17 mouse cellular contexts compared by ENCODE assay signal in the genomic region with DNA sequence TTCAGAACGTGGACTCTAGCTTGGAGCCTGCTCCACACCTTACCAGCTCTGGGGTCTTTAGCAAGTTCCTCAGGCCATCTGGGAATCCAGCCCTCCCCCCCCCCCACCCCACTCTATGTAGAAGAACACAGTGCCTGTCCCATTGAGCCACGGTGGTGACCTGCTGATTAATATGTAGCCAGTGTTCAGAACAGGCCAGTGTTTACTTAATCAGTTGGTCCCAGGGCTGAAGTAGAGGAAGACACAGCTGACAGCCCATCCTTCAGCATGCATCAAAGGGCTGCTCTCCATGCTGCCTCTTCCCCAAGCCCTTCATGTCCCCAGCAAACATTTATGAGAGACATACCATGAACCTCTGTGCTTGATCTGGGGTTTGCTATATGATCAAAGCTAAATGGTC. TPM values are rescaled to one million over a fixed set of nuclear protein-coding genes. Genes with fewer than 3 reads are reported as not detected.
DNase-seq lines count a peak whose midpoint lies in the region; ATAC-seq and TF ChIP-seq lines count a peak whose summit lies in the region.
"Had no signal": no experiment of that assay in that cellular context is flagged by ENCODE, and none has a peak within 500 bp of the region (broad histone marks: within the 10 kb centered on the region; RNA-seq: fewer than 3 reads in every experiment).

No protein-coding gene starts in this region.

- no peaks in the 10 kb centered on the region for H3K27me3 ChIP-seq in kidney, adult 2 months (replicated peaks; ENCODE audit: control insufficient read depth, insufficient read depth, low read length)
- H3K27me3 ChIP-seq in lung, embryonic 16.5 days (ENCODE audit: control insufficient read depth, insufficient read depth, low read depth, low read length): no peaks in the 10 kb centered on the region
- no peaks in the 10 kb centered on the region for H3K27me3 ChIP-seq in lung, postnatal 0 days (replicated peaks; ENCODE audit: insufficient read depth, low read length)
- peaks cover 11% of the 10 kb centered on the region; the same call in 1 of the 2 replicates for H3K27me3 ChIP-seq in liver, embryonic 13.5 days

- no peak for TF ChIP-seq EP300 in lung, postnatal 0 days (IDR thresholded peaks at IDR 0.05)

- H3K9me3 ChIP-seq in lung, embryonic 16.5 days (ENCODE audit: control insufficient read depth, low read length): no peaks in the 10 kb centered on the region; the same call in 1 of the 2 replicates
- H3K9me3 ChIP-seq in lung, postnatal 0 days (ENCODE audit: low read length): no peaks in the 10 kb centered on the region
- H3K9me3 ChIP-seq in liver, embryonic 13.5 days (replicated peaks): no peaks in the 10 kb centered on the region
- H3K9me3 ChIP-seq: forebrain, embryonic 12.5 days had no signal

- no peak overlapping the region for H3K4me3 ChIP-seq in kidney, adult 2 months (ENCODE audit: insufficient read depth, low read depth, low read length)
- no peak overlapping the region for H3K4me3 ChIP-seq in lung, embryonic 16.5 days (ENCODE audit: low read length)
- no peak overlapping the region for H3K4me3 ChIP-seq in lung, postnatal 0 days (ENCODE audit: low read depth, low read length)
- H3K4me3 ChIP-seq in liver, embryonic 13.5 days (replicated peaks): no peak overlapping the region
- H3K4me3 ChIP-seq: forebrain, embryonic 12.5 days had no signal

- H3K36me3 ChIP-seq in kidney, adult 2 months (ENCODE audit: control insufficient read depth, insufficient read depth, low read length): no peaks in the 10 kb centered on the region
- H3K36me3 ChIP-seq in lung, embryonic 16.5 days (ENCODE audit: control insufficient read depth, insufficient read depth, low read length): no peaks in the 10 kb centered on the region
- H3K36me3 ChIP-seq in lung, postnatal 0 days (ENCODE audit: insufficient read depth, low read length): no peaks in the 10 kb centered on the region
- H3K36me3 ChIP-seq in liver, embryonic 13.5 days: no peaks in the 10 kb centered on the region
- H3K36me3 ChIP-seq: forebrain, embryonic 12.5 days had no signal

- DNase-seq in kidney, adult 2 months: peak; percentile 25
- DNase-seq in kidney, adult 8-10 months: no peak
- DNase-seq in lung, postnatal 0 days (ENCODE audit: low spot score): no peak
- DNase-seq in liver, embryonic 13.5 days: no peak
- DNase-seq in yolk sac, embryonic 10.5 days (ENCODE audit: low spot score): peak; percentile 52
- no peak for DNase-seq in layer of hippocampus, adult 9-11 months
- no peak for DNase-seq in right cerebral cortex, postnatal 14 days
- DNase-seq: cerebellum, postnatal 25 days; heart, adult 11 months; layer of hippocampus, postnatal 36 days; left cerebral cortex, postnatal 4 days; midbrain, embryonic 14.5 days; right cerebral cortex, postnatal 25 days; thymus, postnatal 25 days had no signal

- no peak overlapping the region for H3K4me2 ChIP-seq in lung, embryonic 16.5 days (ENCODE audit: low read depth, low read length)
- no peak overlapping the region for H3K4me2 ChIP-seq in lung, postnatal 0 days (replicated peaks; ENCODE audit: low read depth, low read length)
- no peak overlapping the region for H3K4me2 ChIP-seq in liver, embryonic 13.5 days
- H3K4me2 ChIP-seq: forebrain, embryonic 12.5 days; hindbrain, embryonic 14.5 days had no signal

- TF ChIP-seq CTCF in kidney, adult 2 months (conservative IDR thresholded peaks at IDR 0.05; ENCODE audit: insufficient read depth, insufficient read length, low read depth, low read length): no peak
- TF ChIP-seq CTCF in lung, postnatal 0 days (IDR thresholded peaks at IDR 0.05): no peak

- ATAC-seq in lung, embryonic 16.5 days (ENCODE audit: low read depth): peak; percentile 16; the same call in 1 of the 2 replicates
- no peak for ATAC-seq in lung, postnatal 0 days
- 0 out of 2 replicates have a peak, but pooled peaks have one; percentile 49 for ATAC-seq in liver, embryonic 13.5 days (ENCODE audit: low read depth)

- H3K9ac ChIP-seq in lung, embryonic 16.5 days (ENCODE audit: low read length): no peak overlapping the region; the same call in 1 of the 2 replicates
- no peak overlapping the region for H3K9ac ChIP-seq in lung, postnatal 0 days (replicated peaks; ENCODE audit: low read depth)
- H3K9ac ChIP-seq in liver, embryonic 13.5 days: no peak overlapping the region
- H3K9ac ChIP-seq: forebrain, embryonic 12.5 days; hindbrain, embryonic 14.5 days had no signal

- WGBS in kidney, adult 2 months: 61% methylated on average over 2 of the region's 2 CpGs
- 21% methylated on average over 2 of the region's 2 CpGs for WGBS in lung, embryonic 16.5 days
- 19% methylated on average over 2 of the region's 2 CpGs for WGBS in lung, postnatal 0 days
- WGBS in liver, embryonic 13.5 days (ENCODE audit: insufficient replicate concordance): 40% methylated on average over 2 of the region's 2 CpGs

- H3K27ac ChIP-seq in kidney, adult 2 months (ENCODE audit: insufficient read depth, low read depth, low read length): 0 out of 2 replicates have a peak overlapping the region, but pooled peaks have one; percentile 20
- H3K27ac ChIP-seq in lung, embryonic 16.5 days (ENCODE audit: low read length): peak overlapping the region; percentile 82
- H3K27ac ChIP-seq in lung, postnatal 0 days (ENCODE audit: low read length): no peak overlapping the region
- no peak overlapping the region for H3K27ac ChIP-seq in liver, embryonic 13.5 days
- H3K27ac ChIP-seq: forebrain, embryonic 12.5 days; hindbrain, embryonic 14.5 days had no signal

- H3K4me1 ChIP-seq in kidney, adult 2 months (ENCODE audit: control insufficient read depth, insufficient read depth, low read length): peaks cover 21% of the 10 kb centered on the region
- peaks cover 57% of the 10 kb centered on the region for H3K4me1 ChIP-seq in lung, embryonic 16.5 days (replicated peaks; ENCODE audit: control insufficient read depth, insufficient read depth, low read length)
- peaks cover 31% of the 10 kb centered on the region for H3K4me1 ChIP-seq in lung, postnatal 0 days (ENCODE audit: insufficient read depth, low read depth, low read length)
- H3K4me1 ChIP-seq in liver, embryonic 13.5 days (replicated peaks): peaks cover 62% of the 10 kb centered on the region

- TF ChIP-seq POLR2A in kidney, adult 2 months (IDR thresholded peaks at IDR 0.05; ENCODE audit: low read depth, low read length): no peak

RNA-seq across cellular contexts. Expression of gene Prelp, which starts 44.8 kb away (rescaled TPM):
- 35.0 and 38.2 TPM in 2 replicates for polyA plus RNA-seq in kidney, adult 2 months (2012; rRNA removed)
- 22.4 and 28.6 TPM in 2 replicates for polyA plus RNA-seq in lung, embryonic 16.5 days (2015; fragmentation: Nextera tagmentation; extraction: Ambion mirVana)
- 6.4 and 7.1 TPM in 2 replicates for polyA plus RNA-seq in lung, postnatal 0 days (2015; fragmentation: Nextera tagmentation; extraction: Ambion mirVana)
- polyA plus RNA-seq in liver, embryonic 13.5 days (2015; fragmentation: Nextera tagmentation; extraction: Ambion mirVana): 1.7 and 2.6 TPM in 2 replicates

RNA-seq across cellular contexts. Expression of gene Optc, which starts 58.2 kb away (rescaled TPM):
- 0.48 and 1.5 TPM in 2 replicates for polyA plus RNA-seq in kidney, adult 2 months (2012; rRNA removed)
- 0.29 and 0.54 TPM in 2 replicates for polyA plus RNA-seq in lung, embryonic 16.5 days (2015; fragmentation: Nextera tagmentation; extraction: Ambion mirVana)
- 0.15 and 0.31 TPM in 2 replicates for polyA plus RNA-seq in lung, postnatal 0 days (2015; fragmentation: Nextera tagmentation; extraction: Ambion mirVana)
- 0.07 and 0.22 TPM in 2 replicates for polyA plus RNA-seq in liver, embryonic 13.5 days (2015; fragmentation: Nextera tagmentation; extraction: Ambion mirVana)

Comparison
In these comparisons a context has a peak if more than half of its experiments do, and no peak if none do; other contexts are left out.
1. DNase-seq: peak in kidney, adult 2 months (single experiment) and yolk sac, embryonic 10.5 days (single experiment); none in kidney, adult 8-10 months (0 of 2), lung, postnatal 0 days (single experiment), liver, embryonic 13.5 days (single experiment), layer of hippocampus, adult 9-11 months (single experiment) and right cerebral cortex, postnatal 14 days (single experiment).
2. H3K27ac ChIP-seq: peak in kidney, adult 2 months (single experiment) and lung, embryonic 16.5 days (single experiment); none in lung, postnatal 0 days (single experiment) and liver, embryonic 13.5 days (single experiment).